Mouse (Mus musculus): ENCODE data around the gene Pcsk2. TPM values are rescaled to one million over a fixed set of nuclear protein-coding genes. Genes with fewer than 3 reads are reported as not detected.

Gene Pcsk2
- polyA plus RNA-seq, 1 experiment from 2014 or later: not detected

DNA sequence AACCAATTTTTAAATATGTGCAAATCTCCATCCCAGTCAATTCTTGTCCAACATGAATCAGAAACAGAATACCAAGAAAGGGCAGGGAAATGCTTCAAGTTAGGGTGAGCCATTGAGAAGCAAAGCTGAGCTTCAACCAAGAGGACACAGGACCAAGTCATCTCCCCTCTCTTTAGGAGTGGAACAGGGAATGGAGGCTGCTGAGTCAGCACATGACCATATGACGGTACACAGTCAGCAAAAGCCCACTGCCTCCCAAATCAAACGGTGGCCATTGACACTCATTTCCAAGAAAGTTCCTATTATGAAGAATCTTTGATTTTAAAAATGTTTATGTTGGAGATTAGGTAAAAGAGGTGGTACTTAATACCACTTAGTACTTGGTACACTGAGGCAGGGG, 44.4 kb downstream of the Pcsk2 start:
- no peak for TF ChIP-seq CTCF (IDR thresholded peaks at IDR 0.05; ENCODE audit: low read depth)
- TF ChIP-seq EP300 (IDR thresholded peaks at IDR 0.05; ENCODE audit: low read depth): no peak
- Histone ChIP-seq H3K9ac (replicated peaks) (no peak overlapping the region), H3K4me1 (ENCODE audit: insufficient read depth) (no peaks in the 10 kb centered on the region), H3K9me3 (ENCODE audit: low read length) (no peaks in the 10 kb centered on the region), H3K27me3 (ENCODE audit: insufficient read depth, low read length) (no peaks in the 10 kb centered on the region), H3K4me2 (ENCODE audit: low read depth, low read length) (no peak overlapping the region), H3K27ac (ENCODE audit: low read depth) (no peak overlapping the region), H3K4me3 (ENCODE audit: low read depth, low read length) (no peak overlapping the region), H3K36me3 (replicated peaks; ENCODE audit: insufficient read depth, low read length) (no peaks in the 10 kb centered on the region)
- ATAC-seq: no peak
- DNase-seq: no peak
- 78% methylated on average over 2 of the region's 2 CpGs for WGBS (ENCODE audit: insufficient replicate concordance)

DNA sequence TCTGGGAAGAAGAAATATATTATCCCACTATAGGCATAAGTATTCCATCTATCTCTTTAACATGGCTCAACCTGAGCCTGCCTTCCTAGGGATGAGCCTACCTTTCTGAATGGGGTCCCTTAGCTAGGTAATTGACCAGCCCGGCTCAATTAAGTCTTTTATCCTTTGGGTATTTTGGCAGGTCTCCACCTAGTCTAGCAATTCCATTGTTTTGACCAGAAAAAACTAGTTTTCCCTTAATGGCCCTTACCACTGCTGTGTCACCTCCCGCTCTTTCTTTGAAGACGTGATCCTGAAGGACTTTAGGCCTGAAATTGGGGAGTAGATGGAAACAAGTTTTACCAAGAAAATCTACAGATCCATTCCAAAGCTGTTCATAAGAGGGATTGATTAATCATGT, 57.1 kb downstream of the Pcsk2 start:
- no peaks in the 10 kb centered on the region for H3K4me1 ChIP-seq (ENCODE audit: insufficient read depth)
- H3K9ac ChIP-seq (replicated peaks): no peak overlapping the region
- no peaks in the 10 kb centered on the region for H3K9me3 ChIP-seq (ENCODE audit: low read length)
- H3K27ac ChIP-seq (ENCODE audit: low read depth): no peak overlapping the region
- H3K4me3 ChIP-seq (ENCODE audit: low read depth, low read length): no peak overlapping the region
- no peak overlapping the region for H3K4me2 ChIP-seq (ENCODE audit: low read depth, low read length)
- ATAC-seq (no peak), DNase-seq (no peak)
- H3K27me3 ChIP-seq (ENCODE audit: insufficient read depth, low read length): no peaks in the 10 kb centered on the region
- TF ChIP-seq CTCF (IDR thresholded peaks at IDR 0.05; ENCODE audit: low read depth): no peak
- TF ChIP-seq EP300 (IDR thresholded peaks at IDR 0.05; ENCODE audit: low read depth): no peak
- WGBS (ENCODE audit: insufficient replicate concordance): 67% methylated on average over 3 of the region's 3 CpGs
- H3K36me3 ChIP-seq (replicated peaks; ENCODE audit: insufficient read depth, low read length): no peaks in the 10 kb centered on the region

GRCm38 (mm10) chr2:143603871-143604512, 58.0 kb downstream of the Pcsk2 start:
- Histone ChIP-seq H3K4me1 (ENCODE audit: insufficient read depth) (no peaks in the 10 kb centered on the region), H3K9ac (replicated peaks) (no peak overlapping the region), H3K4me2 (ENCODE audit: low read depth, low read length) (no peak overlapping the region), H3K36me3 (replicated peaks; ENCODE audit: insufficient read depth, low read length) (no peaks in the 10 kb centered on the region), H3K27ac (ENCODE audit: low read depth) (no peak overlapping the region), H3K9me3 (ENCODE audit: low read length) (no peaks in the 10 kb centered on the region), H3K4me3 (ENCODE audit: low read depth, low read length) (no peak overlapping the region), H3K27me3 (ENCODE audit: insufficient read depth, low read length) (no peaks in the 10 kb centered on the region)
- 39% methylated on average over 2 of the region's 2 CpGs for WGBS (ENCODE audit: insufficient replicate concordance)
- DNase-seq: no peak
- ATAC-seq: no peak
- no peak for TF ChIP-seq EP300 (IDR thresholded peaks at IDR 0.05; ENCODE audit: low read depth)
- no peak for TF ChIP-seq CTCF (IDR thresholded peaks at IDR 0.05; ENCODE audit: low read depth)

DNA sequence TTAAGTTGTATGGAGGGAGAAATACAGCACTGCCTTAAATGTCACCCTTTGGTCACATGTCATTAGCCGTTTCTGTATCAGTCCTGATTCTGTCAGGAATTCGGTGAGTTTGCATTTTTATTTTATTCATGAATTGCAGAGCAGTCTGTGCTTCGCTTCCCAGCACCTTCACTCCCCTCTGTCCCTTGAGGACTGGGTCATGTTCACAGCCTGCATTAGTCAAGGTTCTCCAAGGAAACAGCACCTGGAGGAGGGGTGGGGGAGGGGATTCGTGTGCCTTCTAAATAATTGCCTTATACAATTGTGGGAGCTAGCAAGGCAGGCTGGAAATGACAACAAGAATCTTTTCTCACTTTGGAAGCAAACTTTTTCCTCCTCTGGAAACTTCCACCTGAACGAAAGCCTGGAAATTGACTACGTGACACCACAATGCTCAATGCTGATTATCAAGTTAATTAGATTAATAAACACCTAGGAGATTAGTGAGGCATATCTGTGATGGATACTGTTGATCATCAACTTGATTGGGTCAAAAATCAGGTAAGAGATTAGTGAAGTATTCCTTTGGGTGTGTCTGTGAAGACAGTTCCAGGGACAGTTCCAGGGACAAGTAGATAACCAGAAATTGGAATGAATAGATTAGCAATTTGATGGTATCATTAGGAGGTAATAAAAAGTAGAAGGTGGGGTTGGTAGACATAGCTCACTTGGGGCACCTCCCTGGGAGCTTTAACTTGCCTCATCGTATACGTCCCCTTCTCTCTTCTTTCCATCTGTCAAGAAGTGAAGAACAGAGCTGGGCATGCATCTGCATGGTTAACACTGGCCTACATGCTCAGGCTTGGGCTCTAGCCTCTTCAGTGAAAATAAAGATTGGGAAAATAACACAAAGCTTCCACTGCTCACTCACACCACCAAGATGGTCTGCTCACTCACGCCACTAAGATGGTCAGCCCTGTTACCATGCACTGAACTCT, 64.7 kb downstream of the Pcsk2 start:
- H3K9me3 ChIP-seq (ENCODE audit: low read length): no peaks in the 10 kb centered on the region
- WGBS (ENCODE audit: insufficient replicate concordance): 64% methylated on average over 9 of the region's 9 CpGs
- TF ChIP-seq EP300 (IDR thresholded peaks at IDR 0.05; ENCODE audit: low read depth) (no peak), CTCF (IDR thresholded peaks at IDR 0.05; ENCODE audit: low read depth) (no peak)
- ATAC-seq (no peak), DNase-seq (no peak)
- no peak overlapping the region for H3K9ac ChIP-seq (replicated peaks)
- H3K4me2 ChIP-seq (ENCODE audit: low read depth, low read length): no peak overlapping the region
- H3K4me1 ChIP-seq (ENCODE audit: insufficient read depth): no peaks in the 10 kb centered on the region
- no peak overlapping the region for H3K27ac ChIP-seq (ENCODE audit: low read depth)
- H3K4me3 ChIP-seq (ENCODE audit: low read depth, low read length): no peak overlapping the region
- H3K27me3 ChIP-seq (ENCODE audit: insufficient read depth, low read length): no peaks in the 10 kb centered on the region
- H3K36me3 ChIP-seq (replicated peaks; ENCODE audit: insufficient read depth, low read length): no peaks in the 10 kb centered on the region

DNA sequence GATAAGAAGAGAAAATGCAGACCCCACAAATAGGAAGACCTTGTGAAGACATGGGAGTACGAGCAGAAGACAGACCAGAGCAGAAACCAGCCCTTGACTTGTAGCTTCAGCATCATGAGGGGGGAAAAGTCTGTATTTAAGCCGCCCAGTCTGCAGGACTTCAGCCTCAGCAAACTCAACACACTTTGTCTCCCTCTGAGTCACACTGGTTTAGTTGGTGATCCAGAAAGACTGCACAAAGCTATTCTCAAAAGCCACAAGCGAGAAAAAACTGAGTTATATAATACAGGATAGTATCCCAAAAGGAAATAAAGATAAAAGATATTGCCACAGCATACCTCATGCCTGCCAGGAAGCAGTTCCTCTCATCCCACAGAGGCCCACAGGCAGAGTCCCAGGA, 67.5 kb downstream of the Pcsk2 start:
- no peak overlapping the region for H3K27ac ChIP-seq (ENCODE audit: low read depth)
- DNase-seq (no peak), ATAC-seq (no peak)
- WGBS (ENCODE audit: insufficient replicate concordance): 55% methylated on average over 3 of the region's 3 CpGs
- H3K9ac ChIP-seq (replicated peaks): no peak overlapping the region
- no peak overlapping the region for H3K4me2 ChIP-seq (ENCODE audit: low read depth, low read length)
- no peaks in the 10 kb centered on the region for H3K9me3 ChIP-seq (ENCODE audit: low read length)
- no peaks in the 10 kb centered on the region for H3K4me1 ChIP-seq (ENCODE audit: insufficient read depth)
- no peaks in the 10 kb centered on the region for H3K36me3 ChIP-seq (replicated peaks; ENCODE audit: insufficient read depth, low read length)
- no peaks in the 10 kb centered on the region for H3K27me3 ChIP-seq (ENCODE audit: insufficient read depth, low read length)
- no peak overlapping the region for H3K4me3 ChIP-seq (ENCODE audit: low read depth, low read length)
- TF ChIP-seq EP300 (IDR thresholded peaks at IDR 0.05; ENCODE audit: low read depth) (no peak), CTCF (IDR thresholded peaks at IDR 0.05; ENCODE audit: low read depth) (no peak)

- Histone ChIP-seq H3K27ac (ENCODE audit: low read depth) (no peak overlapping the region), H3K4me3 (ENCODE audit: low read depth, low read length) (no peak overlapping the region), H3K4me2 (ENCODE audit: low read depth, low read length) (no peak overlapping the region), H3K27me3 (ENCODE audit: insufficient read depth, low read length) (no peaks in the 10 kb centered on the region), H3K9ac (replicated peaks) (no peak overlapping the region), H3K36me3 (replicated peaks; ENCODE audit: insufficient read depth, low read length) (no peaks in the 10 kb centered on the region), H3K4me1 (ENCODE audit: insufficient read depth) (no peaks in the 10 kb centered on the region), H3K9me3 (ENCODE audit: low read length) (no peaks in the 10 kb centered on the region)
- TF ChIP-seq CTCF (IDR thresholded peaks at IDR 0.05; ENCODE audit: low read depth) (no peak), EP300 (IDR thresholded peaks at IDR 0.05; ENCODE audit: low read depth) (no peak)
- ATAC-seq (no peak), DNase-seq (no peak)
- 76% methylated on average over 5 of the region's 5 CpGs for WGBS (ENCODE audit: insufficient replicate concordance)
These were observed 68.8 kb downstream of the Pcsk2 start for GRCm38 (mm10) chr2:143614775-143615174.
